Mouse (Mus musculus) lung, postnatal 0 days (tissue): ENCODE results near the gene Gk.

Experiments used
- CTCF ChIP-seq: IDR thresholded peaks from 2 replicates; pipeline ENCODE4 v1.5.1; 2016; ENCODE audit warnings: antibody characterized with exemption, mild to moderate bottlenecking
- EP300 ChIP-seq: IDR thresholded peaks from 2 replicates; pipeline ENCODE4 v1.6.1; 2016; ENCODE audit warnings: antibody characterized with exemption, mild to moderate bottlenecking, control low read depth

- TF ChIP-seq CTCF (no peak), EP300 (no peak)
These were observed 28.2 kb upstream of the Gk start for GRCm38 (mm10) chrX:85804706-85805376.
